Mouse (Mus musculus) megakaryocyte progenitor cell, adult 5-6 weeks (primary cell): Measurements from ENCODE around the gene Bmp4. TPM values are rescaled to one million over a fixed set of nuclear protein-coding genes. Genes with fewer than 3 reads are reported as not detected.

ENCODE experiments used
- ATAC-seq: replicated peaks from 2 replicates; pipeline ENCODE4 v1.8.0; 2016; ENCODE audit warnings: mild to moderate bottlenecking, moderate TSS enrichment, inconsistent platforms; ENCODE audit not compliant: poor library complexity
- total RNA-seq, 2 experiments: library from RNA; stranded (forward) in 1 of 2; stranded (reverse) in 1 of 2; fragments of 157-497, 149-512 nt in 1 of 2; fragments of 200-1000 nt in 1 of 2; gene quantifications; 2 replicates each; pipeline versions ENCODE4 v1.2.3 to v1.2.4; 2015 to 2017

Bmp4 gene
- total RNA-seq, 2 experiments from 2014 or later: not detected

GRCm38 (mm10) chr14:46386478-46387356, 3.8 kb downstream of the Bmp4 start:
- ATAC-seq: no peak

- no peak for ATAC-seq
These were observed 4.6 kb downstream of the Bmp4 start for GRCm38 (mm10) chr14:46385701-46386477.

GRCm38 (mm10) chr14:46384946-46385691, 5.3 kb downstream of the Bmp4 start:
- ATAC-seq: no peak

GRCm38 (mm10) chr14:46381457-46381856, 9.0 kb downstream of the Bmp4 start:
- no peak for ATAC-seq

GRCm38 (mm10) chr14:46380286-46380721, 10.2 kb downstream of the Bmp4 start:
- no peak; the same call in 1 of the 2 replicates for ATAC-seq

- ATAC-seq: no peak
These were observed 11.2 kb downstream of the Bmp4 start, which contains the start of gene Gm15217 for GRCm38 (mm10) chr14:46379285-46379684. Gene Gm15217, plus strand, starts transcription at chr14:46379414.

- ATAC-seq: no peak
These were observed 14.7 kb downstream of the Bmp4 start for GRCm38 (mm10) chr14:46375796-46376195.

- ATAC-seq: no peak
These were observed 18.0 kb downstream of the Bmp4 start for GRCm38 (mm10) chr14:46372452-46372851.

GRCm38 (mm10) chr14:46363209-46363608, 27.3 kb downstream of the Bmp4 start:
- no peak for ATAC-seq

- no peak for ATAC-seq
These were observed 32.8 kb downstream of the Bmp4 start for GRCm38 (mm10) chr14:46357696-46358095.

- ATAC-seq: no peak
These were observed 33.2 kb downstream of the Bmp4 start for GRCm38 (mm10) chr14:46357286-46357685.

GRCm38 (mm10) chr14:46344750-46345149, 45.7 kb downstream of the Bmp4 start:
- no peak for ATAC-seq

GRCm38 (mm10) chr14:46338801-46339200, 51.7 kb downstream of the Bmp4 start:
- ATAC-seq: no peak

Other genes with a start within 250 kb of the Bmp4 start
- not detected in 2 replicates for gene Gm15217, start 11.3 kb downstream of the Bmp4 start, total RNA-seq (2015)
- gene Gm15217, start 11.3 kb downstream of the Bmp4 start, total RNA-seq (2017): not detected in 2 replicates